Mouse (Mus musculus) kidney, postnatal 0 days (tissue): ENCODE data around the gene Strn. TPM values are rescaled to one million over a fixed set of nuclear protein-coding genes. Genes with fewer than 3 reads are reported as not detected.

Experiments
- ATAC-seq: fragments of 200-750 bp; cut with Nextera tagmentation; replicated peaks from 2 replicates; pipeline ENCODE4 v1.8.0; 2017; ENCODE audit warnings: low read depth, moderate number of reproducible peaks, moderate TSS enrichment, moderate library complexity; ENCODE audit not compliant: low FRiP score
- DNase-seq: peaks from one replicate; pipeline ENCODE4 v3.0.0-alpha.2; 2016; ENCODE audit warnings: low spot score
- H3K27ac ChIP-seq: fragments of 300-500 bp; sonication (generic); 2 replicates; pipeline ENCODE4 v1.5.1; 2014; ENCODE audit warnings: mild to moderate bottlenecking
- H3K27me3 ChIP-seq: fragments of 300-500 bp; sonication (generic); 2 replicates; pipeline ENCODE4 v1.6.1; 2014; ENCODE audit warnings: low read length, mixed read lengths; ENCODE audit not compliant: insufficient read depth
- H3K36me3 ChIP-seq: fragments of 300-500 bp; sonication (generic); 2 replicates; pipeline ENCODE4 v1.6.1; 2014; ENCODE audit warnings: low read length, mixed read lengths; ENCODE audit not compliant: insufficient read depth
- H3K4me1 ChIP-seq: fragments of 300-500 bp; sonication (generic); replicated peaks from 2 replicates; pipeline ENCODE4 v1.6.1; 2014; ENCODE audit warnings: antibody characterized with exemption, low read length, mixed read lengths; ENCODE audit not compliant: insufficient read depth
- H3K4me2 ChIP-seq: fragments of 300-500 bp; sonication (generic); 2 replicates; pipeline ENCODE4 v1.6.1; 2014; ENCODE audit warnings: mild to moderate bottlenecking, low read length, moderate library complexity, mixed read lengths
- H3K4me3 ChIP-seq: fragments of 300-500 bp; sonication (generic); replicated peaks from 2 replicates; pipeline ENCODE4 v1.5.1; 2014; ENCODE audit warnings: low read depth, low read length
- H3K9ac ChIP-seq: fragments of 300-500 bp; sonication (generic); 2 replicates; pipeline ENCODE4 v1.6.1; 2014; ENCODE audit warnings: low read depth, low read length
- H3K9me3 ChIP-seq: fragments of 300-500 bp; sonication (generic); replicated peaks from 2 replicates; pipeline ENCODE4 v1.6.1; 2016; ENCODE audit warnings: low read length, inconsistent platforms, mixed read lengths
- CTCF ChIP-seq: IDR thresholded peaks from 2 replicates; pipeline ENCODE4 v1.5.1; 2016; ENCODE audit warnings: antibody characterized with exemption, low read depth, mild to moderate bottlenecking, moderate library complexity
- WGBS: fragments of 180-500 bp; shearing (Covaris S2); extraction: QIAGEN DNeasy Blood & Tissue Kit; methylation state at CpG from one replicate; pipeline ENCODE4 v1.1.7; 2014; 5-methylcytosine and 5-hydroxymethylcytosine counted together
- polyA plus RNA-seq: library from polyadenylated mRNA; unstranded; fragments of >200 nt; fragmentation: Nextera tagmentation; extraction: Ambion mirVana; gene quantifications from 2 replicates; pipeline ENCODE4 v1.2.1, GENCODE M21; 2015

Strn gene
- polyA plus RNA-seq, 1 experiment from 2014 or later = 3.5 TPM

GRCm38 (mm10) chr17:78637140-78637539 is 99.9 kb downstream of the Strn start:
- H3K4me1 ChIP-seq = no peaks in the 10 kb centered on the region
- 92% methylated on average over 7 of the region's 7 CpGs for WGBS
- ATAC-seq (no peak), DNase-seq (no peak)
- H3K4me2 ChIP-seq = no peak overlapping the region
- no peaks in the 10 kb centered on the region for H3K36me3 ChIP-seq
- no peak overlapping the region for H3K27ac ChIP-seq
- no peak overlapping the region for H3K4me3 ChIP-seq
- no peaks in the 10 kb centered on the region for H3K9me3 ChIP-seq
- TF ChIP-seq CTCF = no peak
- no peaks in the 10 kb centered on the region for H3K27me3 ChIP-seq
- no peak overlapping the region for H3K9ac ChIP-seq

GRCm38 (mm10) chr17:78635616-78636015 is 101.4 kb downstream of the Strn start:
- no peak for DNase-seq
- Histone ChIP-seq H3K4me3 (no peak overlapping the region), H3K27me3 (no peaks in the 10 kb centered on the region), H3K27ac (no peak overlapping the region), H3K9me3 (no peaks in the 10 kb centered on the region), H3K4me2 (no peak overlapping the region), H3K4me1 (no peaks in the 10 kb centered on the region), H3K36me3 (no peaks in the 10 kb centered on the region), H3K9ac (no peak overlapping the region)
- ATAC-seq = no peak
- WGBS = 72% methylated on average over 2 of the region's 2 CpGs
- TF ChIP-seq CTCF = no peak

DNA sequence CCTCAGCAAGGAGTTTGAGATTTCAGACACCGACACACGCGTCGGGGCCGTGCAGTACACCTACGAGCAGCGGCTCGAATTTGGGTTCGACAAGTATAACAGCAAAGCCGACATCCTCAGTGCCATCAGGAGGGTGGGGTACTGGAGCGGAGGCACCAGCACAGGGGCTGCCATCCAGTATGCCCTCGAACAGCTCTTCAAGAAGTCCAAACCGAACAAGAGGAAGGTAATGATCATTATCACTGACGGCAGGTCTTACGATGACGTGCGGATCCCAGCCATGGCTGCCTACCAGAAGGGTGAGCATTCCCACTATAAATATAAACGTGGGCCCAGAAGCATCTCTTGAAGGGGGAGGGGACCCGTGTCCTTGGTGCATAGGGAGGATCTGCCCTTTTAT is 112.1 kb downstream of the Strn start:
- TF ChIP-seq CTCF = no peak
- Histone ChIP-seq H3K27ac (no peak overlapping the region), H3K27me3 (no peaks in the 10 kb centered on the region), H3K4me1 (no peaks in the 10 kb centered on the region), H3K4me3 (no peak overlapping the region), H3K9me3 (no peaks in the 10 kb centered on the region), H3K36me3 (no peaks in the 10 kb centered on the region), H3K4me2 (no peak overlapping the region), H3K9ac (no peak overlapping the region)
- DNase-seq (no peak), ATAC-seq (no peak)
- 97% methylated on average over 19 of the region's 19 CpGs for WGBS

DNA sequence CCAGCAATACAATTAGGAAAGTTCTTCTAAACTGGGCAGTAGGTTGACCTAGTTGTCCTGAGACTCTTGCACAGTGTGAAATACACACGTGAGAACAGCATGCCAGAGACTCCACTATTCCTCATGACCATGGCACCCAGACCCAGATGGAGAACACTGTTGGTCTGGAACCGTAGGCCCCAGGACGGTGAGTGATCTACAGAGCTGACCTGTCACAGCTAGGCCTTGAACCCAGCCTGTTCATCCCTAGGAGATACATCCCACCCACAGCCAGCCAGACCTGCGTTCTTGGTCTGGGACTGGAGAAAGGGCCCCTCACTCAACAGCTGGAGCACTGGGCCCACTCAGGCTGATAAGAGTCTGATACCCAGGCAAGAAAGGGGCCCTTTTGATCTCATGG is 115.1 kb downstream of the Strn start:
- no peaks in the 10 kb centered on the region for H3K9me3 ChIP-seq
- ATAC-seq (no peak), DNase-seq (no peak)
- H3K9ac ChIP-seq = no peak overlapping the region
- H3K27me3 ChIP-seq = no peaks in the 10 kb centered on the region
- 89% methylated on average over 4 of the region's 4 CpGs for WGBS
- no peaks in the 10 kb centered on the region for H3K4me1 ChIP-seq
- H3K4me2 ChIP-seq = no peak overlapping the region
- no peaks in the 10 kb centered on the region for H3K36me3 ChIP-seq
- no peak overlapping the region for H3K27ac ChIP-seq
- H3K4me3 ChIP-seq = no peak overlapping the region
- no peak for TF ChIP-seq CTCF

- no peaks in the 10 kb centered on the region for H3K36me3 ChIP-seq
- no peak overlapping the region for H3K9ac ChIP-seq
- no peaks in the 10 kb centered on the region for H3K9me3 ChIP-seq
- H3K27ac ChIP-seq = no peak overlapping the region
- WGBS = 77% methylated on average over 4 of the region's 4 CpGs
- no peak overlapping the region for H3K4me2 ChIP-seq
- no peak for TF ChIP-seq CTCF
- ATAC-seq (0 out of 2 replicates have a peak, but pooled peaks have one; percentile 48), DNase-seq (no peak)
- no peak overlapping the region for H3K4me3 ChIP-seq
- H3K27me3 ChIP-seq = no peaks in the 10 kb centered on the region
- H3K4me1 ChIP-seq = no peaks in the 10 kb centered on the region
These were observed 116.3 kb downstream of the Strn start for GRCm38 (mm10) chr17:78620740-78621139.

DNA sequence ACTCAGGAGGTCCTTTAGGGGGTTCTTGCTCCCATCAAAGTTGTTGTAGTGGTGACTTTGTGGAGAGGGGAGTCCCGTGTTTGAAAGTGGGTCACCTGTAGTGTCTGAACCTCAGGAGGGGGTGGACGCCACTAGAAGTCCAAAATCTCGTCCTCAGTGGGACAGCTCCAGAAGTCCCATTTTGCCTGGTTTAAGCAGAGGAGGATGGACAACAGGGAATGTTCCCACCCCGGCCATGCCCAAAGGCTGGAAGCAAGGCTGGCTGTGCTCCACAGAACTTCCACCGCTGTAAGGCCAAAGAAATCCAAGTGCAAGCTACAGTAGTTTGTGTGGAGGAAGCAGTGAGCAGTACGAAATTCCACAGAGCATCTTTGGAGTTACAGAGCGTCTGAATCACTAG is 117.0 kb downstream of the Strn start:
- Histone ChIP-seq H3K9ac (no peak overlapping the region), H3K9me3 (no peaks in the 10 kb centered on the region), H3K36me3 (no peaks in the 10 kb centered on the region), H3K4me1 (no peaks in the 10 kb centered on the region), H3K4me3 (no peak overlapping the region), H3K27me3 (no peaks in the 10 kb centered on the region), H3K27ac (no peak overlapping the region), H3K4me2 (no peak overlapping the region)
- DNase-seq (no peak), ATAC-seq (no peak)
- no peak for TF ChIP-seq CTCF
- 92% methylated on average over 7 of the region's 7 CpGs for WGBS

- Histone ChIP-seq H3K9ac (no peak overlapping the region), H3K36me3 (no peaks in the 10 kb centered on the region), H3K4me1 (no peaks in the 10 kb centered on the region), H3K27me3 (no peaks in the 10 kb centered on the region), H3K27ac (no peak overlapping the region), H3K4me3 (no peak overlapping the region), H3K9me3 (no peaks in the 10 kb centered on the region), H3K4me2 (no peak overlapping the region)
- DNase-seq (peak; percentile 67), ATAC-seq (peak; percentile 57)
- 28% methylated on average over 5 of the region's 5 CpGs for WGBS
- no peak for TF ChIP-seq CTCF
These were observed 118.8 kb downstream of the Strn start for GRCm38 (mm10) chr17:78618164-78618693.
